Mouse (Mus musculus) brain, embryonic 14.5 days (tissue): ENCODE measurements at regions not wholly inside any gene's neighbourhood (a gene's known extent, or its start where the extent isn't known, plus 50 kb on each side); places are given as distances from the start of the nearest gene placed in this dataset.

Source experiments
- CTCF ChIP-seq: fragments of 200-500 bp; IDR thresholded peaks from 2 replicates; pipeline ENCODE4 v1.5.1; 2012; ENCODE audit warnings: inconsistent platforms, mild to moderate bottlenecking, moderate library complexity, borderline replicate concordance; ENCODE audit not compliant: insufficient read depth, insufficient read length; ENCODE audit errors: extremely low read depth
- POLR2A ChIP-seq: fragments of 200-500 bp; IDR thresholded peaks from 2 replicates; pipeline ENCODE4 v1.6.1; 2012; ENCODE audit warnings: mild to moderate bottlenecking, inconsistent platforms, borderline replicate concordance; ENCODE audit not compliant: poor library complexity, insufficient read depth, insufficient read length, severe bottlenecking; ENCODE audit errors: extremely low read depth

DNA sequence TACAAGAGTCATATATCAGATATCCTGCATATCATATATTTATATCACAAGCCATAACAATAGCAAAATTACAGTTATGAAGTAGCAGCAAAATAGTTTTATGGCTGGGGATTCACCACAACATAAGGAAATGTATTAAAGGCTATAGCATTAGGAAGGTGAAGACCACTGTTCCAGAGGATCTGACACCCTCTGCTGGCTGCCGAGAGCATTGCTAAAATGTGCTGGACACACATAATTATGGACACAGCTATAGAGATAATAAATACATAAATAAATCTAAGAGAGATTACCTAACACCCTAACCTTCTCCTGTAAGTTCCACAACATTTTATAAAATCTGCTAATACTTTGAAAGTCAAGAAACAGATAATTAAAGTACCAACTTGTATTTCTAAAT, 100.2 kb upstream of the Nxt1 start:
- TF ChIP-seq CTCF, result peak; percentile 66; the same call in 1 of the 2 replicates
- no peak for TF ChIP-seq POLR2A
